Mouse (Mus musculus): ENCODE measurements around the gene Bbof1.

Bbof1 gene

GRCm38 (mm10) chr12:84481251-84481650 is 72.4 kb downstream of the Bbof1 start:
- no peak for DNase-seq

GRCm38 (mm10) chr12:84482778-84483585 is 74.1 kb downstream of the Bbof1 start:
- DNase-seq, result no peak

GRCm38 (mm10) chr12:84487324-84488056 is 78.6 kb downstream of the Bbof1 start:
- no peak for DNase-seq

All from cerebellum, adult 11-12 months (tissue).